Comparison of ENCODE assay signal across 8 mouse cellular contexts in genomic region chr13:55444937-55445315, GRCm38 (mm10). TPM values are rescaled to one million over a fixed set of nuclear protein-coding genes. Genes with fewer than 3 reads are reported as not detected.
A peak's percentile ranks its signal among the peaks of the same experiment; 100 is the strongest.
DNase-seq lines count a peak whose midpoint lies in the region; ATAC-seq lines count a peak whose summit lies in the region.

Grk6 (plus strand) TSS chr13:55445072.

- H3K36me3 ChIP-seq in hindbrain, embryonic 15.5 days, result 0 out of 2 replicates have a peak, but pooled peaks cover 3% of the 10 kb centered on the region

- 0% methylated on average over 35 of the region's 35 CpGs for WGBS in hindbrain, embryonic 15.5 days

- H3K9ac ChIP-seq in hindbrain, embryonic 15.5 days, result peak within 1 kb of the TSS; percentile 96

- H3K4me2 ChIP-seq in hindbrain, embryonic 15.5 days, result peak within 1 kb of the TSS; percentile 94

- H3K9me3 ChIP-seq in hindbrain, embryonic 15.5 days, result no peaks in the 10 kb centered on the region

- peaks cover 33% of the 10 kb centered on the region for H3K4me1 ChIP-seq in hindbrain, embryonic 15.5 days (replicated peaks)

- peak; percentile 100 for DNase-seq in T-cell, adult 2 months (ENCODE audit: low spot score)
- DNase-seq in cerebellum, postnatal 36 days, result peak; percentile 99
- peak; percentile 99 to 100 for DNase-seq in frontal cortex, postnatal 36 days (ENCODE audit: low spot score in 2 of 2)
- peak; percentile 100 for DNase-seq in left cerebral cortex, adult 11 months (ENCODE audit: low spot score)
- DNase-seq in lung, postnatal 4 days, result peak; percentile 99 to 100
- peak; percentile 98 for DNase-seq in retina, postnatal 7 days (ENCODE audit: low read depth, low spot score)
- DNase-seq in urinary bladder, adult 2 months (ENCODE audit: low spot score), result peak; percentile 94

- peak within 1 kb of the TSS; percentile 92 for H3K4me3 ChIP-seq in hindbrain, embryonic 15.5 days

- H3K27ac ChIP-seq in hindbrain, embryonic 15.5 days (replicated peaks), result peak within 1 kb of the TSS; percentile 97

- peak; percentile 97 for ATAC-seq in hindbrain, embryonic 15.5 days (ENCODE audit: low FRiP score, low read depth)

- no peaks in the 10 kb centered on the region for H3K27me3 ChIP-seq in hindbrain, embryonic 15.5 days

RNA-seq across cellular contexts. Expression of gene Grk6, which starts in this region (rescaled TPM):
- polyA plus RNA-seq in hindbrain, embryonic 15.5 days (2015; fragmentation: Nextera tagmentation; extraction: Ambion mirVana), result 38.2 and 40.7 TPM in 2 replicates
- 37.4 and 42.4 TPM in 2 replicates for polyA plus RNA-seq in urinary bladder, adult 2 months (2012; rRNA removed)

Comparison
In these comparisons a context has a peak if more than half of its experiments do, and no peak if none do; other contexts are left out.
1. Peak in every context shown above with its lines: DNase-seq, ATAC-seq, H3K4me3 ChIP-seq and H3K27ac ChIP-seq.